Mouse (Mus musculus) kidney, embryonic 16.5 days (tissue): ENCODE measurements around the gene Agpat1. TPM values are rescaled to one million over a fixed set of nuclear protein-coding genes. Genes with fewer than 3 reads are reported as not detected.
A peak's percentile ranks its signal among the peaks of the same experiment; 100 is the strongest.

Source experiments
- ATAC-seq: fragments of 200-750 bp; cut with Nextera tagmentation; 2 replicates; pipeline ENCODE4 v1.8.0; 2017; ENCODE audit warnings: moderate TSS enrichment; ENCODE audit not compliant: low FRiP score, low TSS enrichment
- H3K27ac ChIP-seq: fragments of 300-500 bp; sonication (generic); 2 replicates; pipeline ENCODE4 v1.5.1; 2014; ENCODE audit warnings: low read length
- H3K27me3 ChIP-seq: fragments of 300-500 bp; sonication (generic); 2 replicates; pipeline ENCODE4 v1.6.1; 2014; ENCODE audit warnings: low read length, control low read depth, mixed read lengths; ENCODE audit not compliant: insufficient read depth
- H3K36me3 ChIP-seq: fragments of 300-500 bp; sonication (generic); 2 replicates; pipeline ENCODE4 v1.6.1; 2014; ENCODE audit warnings: low read length, control low read depth, mixed read lengths; ENCODE audit not compliant: insufficient read depth
- H3K4me1 ChIP-seq: fragments of 300-500 bp; sonication (generic); 2 replicates; pipeline ENCODE4 v1.6.1; 2014; ENCODE audit warnings: low read length, control low read depth, mixed read lengths; ENCODE audit not compliant: insufficient read depth
- H3K4me2 ChIP-seq: fragments of 300-500 bp; sonication (generic); replicated peaks from 2 replicates; pipeline ENCODE4 v1.6.1; 2014; ENCODE audit warnings: low read depth, low read length
- H3K4me3 ChIP-seq: fragments of 300-500 bp; sonication (generic); 2 replicates; pipeline ENCODE4 v1.5.1; 2014; ENCODE audit warnings: mild to moderate bottlenecking, low read length
- H3K9ac ChIP-seq: fragments of 300-500 bp; sonication (generic); replicated peaks from 2 replicates; pipeline ENCODE4 v1.6.1; 2014; ENCODE audit warnings: low read length
- H3K9me3 ChIP-seq: fragments of 300-500 bp; sonication (generic); 2 replicates; pipeline ENCODE4 v1.6.1; 2016; ENCODE audit warnings: low read length, control low read depth
- WGBS: fragments of 180-500 bp; shearing (Covaris S2); extraction: QIAGEN DNeasy Blood & Tissue Kit; methylation state at CpG from one replicate; pipeline ENCODE4 v1.1.7; 2014; 5-methylcytosine and 5-hydroxymethylcytosine counted together
- polyA plus RNA-seq: library from polyadenylated mRNA; unstranded; fragments of >200 nt; fragmentation: Nextera tagmentation; extraction: Ambion mirVana; gene quantifications from 2 replicates; pipeline ENCODE4 v1.2.1, GENCODE M21; 2015

Gene Agpat1
- polyA plus RNA-seq, 1 experiment from 2014 or later: 81.8 TPM

DNA sequence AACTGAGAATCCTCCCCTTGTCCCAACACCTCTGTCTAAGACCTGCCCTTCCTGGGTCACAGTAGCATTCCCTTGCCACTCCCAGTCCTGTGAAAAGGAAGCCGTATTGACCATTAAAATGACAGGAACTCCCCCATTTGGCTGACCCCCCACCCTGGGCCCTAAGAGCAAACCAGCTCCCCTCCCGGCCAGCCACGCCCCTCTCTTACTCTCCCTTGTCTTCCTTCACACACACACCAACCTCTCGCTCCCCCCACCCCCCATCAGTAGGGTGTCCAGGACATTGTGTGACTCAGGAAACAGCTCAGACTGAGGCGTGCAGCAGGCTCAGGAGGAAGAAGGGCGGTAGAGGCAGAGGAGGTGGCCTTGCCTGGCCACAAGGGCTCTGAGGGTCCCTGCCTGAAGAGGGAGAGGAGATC, 40.0 kb upstream of the Agpat1 start, which contains the start of gene Notch4:
Notch4 (plus strand) TSS at position 266 of the 419 bp plus-strand sequence.
- Histone ChIP-seq H3K4me2 (peak within 1 kb of the TSS; percentile 47), H3K9me3 (no peaks in the 10 kb centered on the region), H3K27ac (peak within 1 kb of the TSS; percentile 76), H3K27me3 (no peaks in the 10 kb centered on the region), H3K4me1 (peaks cover 18% of the 10 kb centered on the region), H3K36me3 (no peaks in the 10 kb centered on the region), H3K4me3 (peak within 1 kb of the TSS; percentile 24), H3K9ac (peak within 1 kb of the TSS; percentile 53)
- peak; percentile 79 for ATAC-seq
- WGBS: 3% methylated on average over 6 of the region's 6 CpGs

DNA sequence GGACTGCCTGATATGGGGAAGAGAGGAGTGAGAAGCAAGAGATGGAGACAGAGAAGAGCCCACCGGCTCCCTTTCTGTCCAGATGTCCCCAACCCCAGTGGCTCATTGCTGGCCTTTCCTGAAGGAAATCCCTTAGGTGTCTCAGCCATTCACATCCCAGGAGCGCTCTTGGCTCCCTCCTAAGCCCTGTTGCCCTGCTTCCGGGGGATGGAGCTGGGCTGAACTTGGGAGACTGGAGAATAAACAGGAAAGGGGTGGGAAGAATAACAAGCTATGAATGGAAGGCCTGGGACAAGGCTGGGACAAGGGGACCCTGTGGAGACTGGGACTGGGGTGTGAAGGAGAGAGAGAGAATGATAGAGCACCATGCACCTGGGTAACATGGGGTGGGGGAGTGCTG, 39.3 kb upstream of the Agpat1 start:
- H3K27me3 ChIP-seq: no peaks in the 10 kb centered on the region
- H3K9ac ChIP-seq: peak overlapping the region; percentile 53
- H3K4me3 ChIP-seq: peak overlapping the region; percentile 24
- H3K9me3 ChIP-seq: no peaks in the 10 kb centered on the region
- peak; percentile 39 for ATAC-seq
- H3K4me1 ChIP-seq: peaks cover 18% of the 10 kb centered on the region
- no peaks in the 10 kb centered on the region for H3K36me3 ChIP-seq
- 29% methylated on average over 3 of the region's 3 CpGs for WGBS
- H3K27ac ChIP-seq: peak overlapping the region; percentile 76
- peak overlapping the region; percentile 47 for H3K4me2 ChIP-seq

DNA sequence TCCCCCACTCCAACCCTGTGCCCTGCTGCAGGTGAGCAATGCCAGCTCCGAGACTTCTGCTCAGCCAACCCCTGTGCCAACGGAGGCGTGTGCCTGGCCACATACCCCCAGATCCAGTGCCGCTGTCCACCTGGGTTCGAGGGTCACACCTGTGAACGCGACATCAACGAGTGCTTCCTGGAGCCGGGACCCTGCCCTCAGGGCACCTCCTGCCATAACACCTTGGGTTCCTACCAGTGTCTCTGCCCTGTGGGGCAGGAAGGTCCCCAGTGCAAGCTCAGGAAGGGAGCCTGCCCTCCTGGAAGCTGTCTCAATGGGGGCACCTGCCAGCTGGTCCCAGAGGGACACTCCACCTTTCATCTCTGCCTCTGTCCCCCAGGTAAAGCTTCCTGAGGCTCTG, 36.8 kb upstream of the Agpat1 start:
- H3K27me3 ChIP-seq: no peaks in the 10 kb centered on the region
- no peaks in the 10 kb centered on the region for H3K9me3 ChIP-seq
- no peak overlapping the region for H3K4me2 ChIP-seq
- WGBS: 67% methylated on average over 9 of the region's 9 CpGs
- H3K27ac ChIP-seq: no peak overlapping the region
- H3K36me3 ChIP-seq: no peaks in the 10 kb centered on the region
- peaks cover 18% of the 10 kb centered on the region for H3K4me1 ChIP-seq
- H3K9ac ChIP-seq: no peak overlapping the region
- no peak overlapping the region for H3K4me3 ChIP-seq
- no peak for ATAC-seq

DNA sequence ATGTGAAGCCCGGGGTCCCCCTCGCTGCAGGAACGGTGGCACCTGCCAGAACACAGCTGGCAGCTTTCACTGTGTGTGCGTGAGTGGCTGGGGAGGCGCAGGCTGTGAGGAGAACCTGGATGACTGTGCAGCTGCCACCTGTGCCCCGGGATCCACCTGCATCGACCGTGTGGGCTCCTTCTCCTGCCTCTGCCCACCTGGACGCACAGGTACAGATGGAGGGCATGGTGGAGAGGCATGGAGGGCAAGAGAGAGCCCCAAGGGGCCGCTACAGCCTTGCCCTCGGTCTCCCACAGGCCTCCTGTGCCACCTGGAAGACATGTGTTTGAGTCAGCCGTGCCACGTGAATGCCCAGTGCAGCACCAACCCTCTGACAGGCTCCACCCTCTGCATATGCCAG, 35.6 kb upstream of the Agpat1 start:
- Histone ChIP-seq H3K9me3 (no peaks in the 10 kb centered on the region), H3K4me1 (peaks cover 18% of the 10 kb centered on the region), H3K27ac (no peak overlapping the region), H3K4me2 (no peak overlapping the region), H3K27me3 (no peaks in the 10 kb centered on the region), H3K4me3 (no peak overlapping the region), H3K9ac (no peak overlapping the region), H3K36me3 (no peaks in the 10 kb centered on the region)
- no peak for ATAC-seq
- WGBS: 83% methylated on average over 13 of the region's 13 CpGs

DNA sequence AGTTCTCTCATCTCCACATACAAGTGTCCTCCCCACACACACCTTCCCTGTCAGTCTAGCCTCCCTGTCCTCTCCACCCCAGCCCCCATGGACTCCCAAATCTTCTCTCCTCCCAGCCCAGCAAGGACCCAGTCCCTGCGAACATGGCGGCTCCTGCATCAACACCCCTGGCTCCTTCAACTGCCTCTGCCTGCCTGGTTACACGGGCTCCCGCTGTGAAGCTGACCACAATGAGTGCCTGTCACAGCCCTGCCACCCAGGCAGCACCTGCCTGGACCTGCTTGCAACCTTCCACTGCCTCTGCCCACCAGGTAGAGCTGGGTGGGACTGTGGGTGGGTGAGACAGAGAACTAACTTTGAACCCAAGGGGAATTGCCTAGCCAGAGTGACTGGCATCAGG, 34.1 kb upstream of the Agpat1 start:
- Histone ChIP-seq H3K4me3 (no peak overlapping the region), H3K4me1 (0 out of 2 replicates have a peak, but pooled peaks cover 7% of the 10 kb centered on the region), H3K27me3 (no peaks in the 10 kb centered on the region), H3K9me3 (no peaks in the 10 kb centered on the region), H3K4me2 (no peak overlapping the region), H3K9ac (no peak overlapping the region), H3K27ac (no peak overlapping the region), H3K36me3 (no peaks in the 10 kb centered on the region)
- no peak for ATAC-seq
- 62% methylated on average over 4 of the region's 4 CpGs for WGBS

DNA sequence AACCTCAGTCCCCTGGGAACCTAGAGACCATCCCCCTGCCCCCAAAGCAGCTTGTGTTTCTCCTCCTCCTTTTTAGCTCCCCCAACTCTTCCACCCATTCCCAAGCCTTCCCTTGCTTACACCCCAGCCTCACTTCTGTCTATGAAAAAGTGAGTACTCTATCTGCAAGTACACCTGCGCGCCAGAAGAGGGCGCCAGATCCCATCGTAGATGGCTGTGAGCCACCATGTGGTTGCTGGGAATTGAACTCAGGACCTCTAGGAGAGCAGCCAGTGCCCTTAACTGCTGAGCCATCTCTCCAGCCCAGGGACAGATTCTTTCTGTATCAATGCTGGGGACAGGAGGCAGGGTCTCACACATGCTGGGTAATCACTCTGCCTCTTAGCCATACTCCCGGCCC, 32.2 kb upstream of the Agpat1 start:
- Histone ChIP-seq H3K27me3 (no peaks in the 10 kb centered on the region), H3K9me3 (no peaks in the 10 kb centered on the region), H3K27ac (no peak overlapping the region), H3K9ac (no peak overlapping the region), H3K4me2 (no peak overlapping the region), H3K36me3 (no peaks in the 10 kb centered on the region), H3K4me1 (0 out of 2 replicates have a peak, but pooled peaks cover 2% of the 10 kb centered on the region), H3K4me3 (no peak overlapping the region)
- no peak for ATAC-seq
- WGBS: 19% methylated on average over 5 of the region's 5 CpGs

DNA sequence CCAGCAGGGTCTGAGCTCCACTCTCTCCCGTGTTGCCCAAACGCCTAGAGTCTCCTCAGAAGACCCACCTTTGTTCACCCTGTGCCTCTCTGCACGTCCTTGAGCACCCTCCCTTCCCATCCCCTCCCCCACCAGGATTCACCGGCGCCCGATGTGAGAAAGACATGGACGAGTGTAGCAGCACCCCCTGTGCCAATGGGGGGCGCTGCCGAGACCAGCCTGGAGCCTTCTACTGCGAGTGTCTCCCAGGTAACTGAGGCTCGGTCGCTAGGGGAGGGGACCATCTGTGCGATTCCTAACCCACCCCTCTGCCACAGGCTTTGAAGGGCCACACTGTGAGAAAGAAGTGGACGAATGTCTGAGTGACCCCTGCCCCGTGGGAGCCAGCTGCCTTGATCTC, 31.7 kb upstream of the Agpat1 start:
- 16% methylated on average over 15 of the region's 15 CpGs for WGBS

DNA sequence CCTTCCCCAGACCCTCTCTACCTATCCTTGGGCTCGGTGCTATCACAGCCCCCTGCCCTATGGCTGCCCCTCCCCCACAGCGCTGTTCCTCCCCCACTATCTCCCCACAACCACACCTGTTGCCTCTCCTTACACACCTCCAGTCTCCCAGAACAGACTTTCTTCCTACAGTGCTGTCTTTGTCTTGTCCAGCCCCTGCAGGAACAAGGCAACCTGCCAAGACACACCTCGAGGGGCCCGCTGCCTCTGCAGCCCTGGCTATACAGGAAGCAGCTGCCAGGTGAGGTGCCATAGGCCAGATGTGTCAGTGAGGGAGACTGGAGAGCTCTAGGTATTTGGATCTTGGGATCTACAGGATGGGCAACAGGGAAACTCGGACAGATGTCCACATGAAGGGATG, 27.5 kb upstream of the Agpat1 start:
- H3K27me3 ChIP-seq: no peaks in the 10 kb centered on the region
- H3K4me1 ChIP-seq: no peaks in the 10 kb centered on the region
- no peaks in the 10 kb centered on the region for H3K9me3 ChIP-seq
- H3K4me2 ChIP-seq: no peak overlapping the region
- H3K4me3 ChIP-seq: no peak overlapping the region
- no peak overlapping the region for H3K9ac ChIP-seq
- no peak for ATAC-seq
- WGBS: 69% methylated on average over 5 of the region's 5 CpGs
- H3K27ac ChIP-seq: no peak overlapping the region
- H3K36me3 ChIP-seq: no peaks in the 10 kb centered on the region

More for the DNA sequence above, 31.7 kb upstream of the Agpat1 start:
- Histone ChIP-seq H3K4me1 (no peaks in the 10 kb centered on the region), H3K27me3 (no peaks in the 10 kb centered on the region), H3K9me3 (no peaks in the 10 kb centered on the region), H3K36me3 (no peaks in the 10 kb centered on the region), H3K9ac (no peak overlapping the region), H3K27ac (no peak overlapping the region), H3K4me3 (no peak overlapping the region), H3K4me2 (no peak overlapping the region)
- no peak for ATAC-seq

DNA sequence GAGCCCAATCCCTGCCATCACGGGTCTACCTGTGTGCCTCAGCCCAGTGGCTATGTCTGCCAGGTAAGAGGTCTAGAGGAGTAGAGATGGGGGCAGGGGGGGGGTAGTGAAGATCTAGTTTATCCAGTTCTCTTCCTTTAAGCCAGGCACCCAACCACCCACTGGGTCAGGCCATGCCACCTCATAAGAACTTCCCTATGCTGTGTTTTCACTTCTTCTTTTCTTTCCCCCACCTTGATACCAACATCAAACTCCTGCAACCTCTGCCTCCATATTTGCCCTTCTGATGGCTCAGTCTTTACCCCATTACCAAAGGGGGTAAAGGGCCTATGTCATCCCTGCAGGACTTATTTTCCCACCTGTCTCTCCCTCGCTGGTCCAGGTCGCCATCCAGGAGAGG, 26.0 kb upstream of the Agpat1 start:
- Histone ChIP-seq H3K27ac (no peak overlapping the region), H3K9me3 (no peaks in the 10 kb centered on the region), H3K9ac (no peak overlapping the region), H3K4me1 (no peaks in the 10 kb centered on the region), H3K4me2 (no peak overlapping the region), H3K27me3 (no peaks in the 10 kb centered on the region), H3K4me3 (no peak overlapping the region), H3K36me3 (no peaks in the 10 kb centered on the region)
- no peak for ATAC-seq
- WGBS: 96% methylated on average over 3 of the region's 3 CpGs

DNA sequence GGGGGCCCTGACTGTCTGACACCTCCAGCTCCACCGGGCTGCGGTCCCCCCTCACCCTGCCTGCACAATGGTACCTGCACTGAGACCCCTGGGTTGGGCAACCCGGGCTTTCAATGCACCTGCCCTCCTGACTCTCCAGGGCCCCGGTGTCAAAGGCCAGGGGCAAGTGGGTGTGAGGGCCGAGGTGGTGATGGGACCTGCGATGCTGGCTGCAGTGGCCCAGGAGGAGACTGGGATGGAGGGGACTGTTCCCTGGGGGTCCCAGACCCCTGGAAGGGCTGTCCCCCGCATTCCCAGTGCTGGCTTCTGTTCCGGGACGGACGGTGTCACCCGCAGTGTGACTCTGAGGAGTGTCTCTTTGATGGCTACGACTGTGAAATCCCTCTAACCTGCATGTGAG, 21.5 kb upstream of the Agpat1 start:
- Histone ChIP-seq H3K27ac (no peak overlapping the region), H3K27me3 (no peaks in the 10 kb centered on the region), H3K4me2 (no peak overlapping the region), H3K4me1 (peaks cover 9% of the 10 kb centered on the region), H3K4me3 (no peak overlapping the region), H3K9me3 (no peaks in the 10 kb centered on the region), H3K36me3 (no peaks in the 10 kb centered on the region), H3K9ac (no peak overlapping the region)
- 84% methylated on average over 12 of the region's 12 CpGs for WGBS
- no peak for ATAC-seq
